Mouse (Mus musculus): ENCODE measurements around the gene Tbcb.
"Not testable (repeated sequence)": the region's sequence is repeated elsewhere in the genome, so short reads cannot be mapped to it uniquely, and the experiment has no call there.

Gene Tbcb

DNA sequence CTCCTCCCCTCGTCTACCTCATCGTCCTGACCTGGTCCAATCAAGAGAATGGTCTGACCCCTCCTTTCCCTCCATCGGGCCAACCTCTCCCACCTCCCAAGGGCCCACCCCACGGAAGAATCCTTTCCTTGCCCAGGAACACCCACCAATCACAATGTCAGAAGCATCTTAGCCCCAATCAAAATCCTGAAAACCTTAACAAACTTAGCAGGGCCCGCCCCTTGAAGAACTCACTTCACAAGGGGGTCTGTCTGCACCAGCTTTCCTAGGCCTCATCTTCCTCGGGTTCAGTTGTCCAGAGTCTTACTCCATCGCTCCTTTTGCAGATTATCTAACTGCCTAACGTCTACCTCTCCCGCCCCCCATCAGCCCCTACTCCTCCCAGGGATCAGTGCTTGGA, 39.1 kb downstream of the Tbcb start:
- DNase-seq, result peak in 1 of 2 experiments; percentile 20

- DNase-seq, result no peak
Observed at GRCm38 (mm10) chr7:30192088-30192487, 40.0 kb downstream of the Tbcb start.

DNA sequence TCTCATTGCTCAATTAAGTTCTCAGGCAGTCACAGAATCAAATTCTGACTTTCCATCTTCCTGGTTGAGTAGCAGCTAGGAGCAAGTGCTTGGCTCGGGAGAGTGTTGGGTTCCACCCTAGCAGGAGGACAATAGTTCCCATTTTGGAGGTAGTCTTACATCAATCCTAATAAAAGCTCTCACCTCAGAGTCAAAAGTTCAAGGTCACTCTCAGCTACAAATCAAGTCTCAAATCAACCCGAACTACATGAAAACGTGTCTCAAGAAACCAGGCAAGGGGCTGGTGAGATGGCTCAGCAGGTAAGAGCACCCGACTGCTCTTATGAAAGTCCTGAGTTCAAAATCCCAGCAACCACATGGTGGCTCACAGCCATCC, 43.0 kb downstream of the Tbcb start:
- no peak for DNase-seq

GRCm38 (mm10) chr7:30188344-30189115, 43.5 kb downstream of the Tbcb start:
- no peak for DNase-seq

- no peak for DNase-seq
Observed at GRCm38 (mm10) chr7:30184641-30185348, 47.3 kb downstream of the Tbcb start.

DNA sequence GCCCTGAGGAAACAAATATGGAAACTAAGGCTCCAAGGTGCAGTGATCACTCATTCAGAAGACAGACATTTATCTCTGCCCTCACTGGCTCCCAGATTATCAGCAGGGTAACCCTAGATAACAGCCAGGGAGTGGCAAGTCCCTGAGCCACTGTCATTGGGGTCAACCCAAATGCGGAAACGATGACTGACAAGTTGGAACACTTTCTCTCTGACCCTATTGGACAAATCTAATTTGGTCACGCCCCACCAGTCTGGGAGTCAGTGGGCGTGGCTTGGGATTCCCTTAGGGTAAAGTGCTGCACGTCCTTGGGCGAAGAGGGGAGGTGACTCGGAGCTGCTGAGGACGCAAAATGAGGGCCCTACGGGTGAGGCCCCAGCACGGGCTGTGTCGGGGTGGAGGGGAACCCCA, 48.2 kb downstream of the Tbcb start, which contains the start of gene Cox7a1:
Cox7a1 (plus strand) TSS at position 266 of the 411 bp plus-strand sequence.
- peak; percentile 80 to 82 for DNase-seq

DNA sequence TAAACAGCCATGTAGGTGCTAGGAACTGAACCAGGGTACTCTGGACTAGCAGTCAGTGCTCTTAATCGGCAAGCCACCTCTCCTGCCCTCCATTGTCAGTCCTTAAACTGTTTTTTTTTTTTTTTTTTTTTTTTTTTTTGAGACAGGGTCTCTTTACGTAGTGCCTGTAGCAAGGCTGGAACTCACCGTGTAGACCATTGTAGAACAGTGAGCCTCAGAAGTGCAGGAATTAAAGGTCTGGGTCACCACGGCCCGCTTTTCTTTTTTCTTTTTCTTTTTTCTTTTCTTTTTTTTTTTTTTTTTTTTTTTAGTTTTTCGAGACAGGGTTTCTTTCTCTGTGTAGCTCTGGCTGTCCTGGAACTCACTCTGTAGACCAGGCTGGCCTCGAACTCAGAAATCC, 48.9 kb downstream of the Tbcb start:
- DNase-seq, result not testable (repeated sequence)

DNA sequence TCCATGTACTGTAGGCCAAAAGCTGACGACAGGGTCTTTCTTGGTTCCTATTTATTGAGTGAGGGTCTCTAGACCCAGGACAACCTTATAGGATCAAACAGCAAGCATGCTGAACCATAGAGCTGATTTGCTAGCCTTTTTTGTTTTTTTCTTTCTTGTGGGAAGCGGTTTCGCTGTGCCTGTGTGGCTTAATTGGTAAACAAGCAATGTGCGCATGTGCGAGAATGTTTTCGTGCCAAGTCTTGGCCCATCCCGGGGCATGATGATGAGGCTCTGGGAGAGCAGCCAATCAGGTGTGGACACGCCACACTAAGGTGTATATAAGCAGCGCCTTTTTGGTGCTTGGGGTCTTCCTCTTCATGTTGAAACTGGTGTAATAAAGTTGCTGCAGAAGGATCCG, 50.1 kb downstream of the Tbcb start:
- DNase-seq, result not testable (repeated sequence)

- DNase-seq, result peak; percentile 85 to 90
Observed at GRCm38 (mm10) chr7:30181308-30181707, 50.8 kb downstream of the Tbcb start.

GRCm38 (mm10) chr7:30178256-30178655, 53.8 kb downstream of the Tbcb start:
- no peak for DNase-seq

DNA sequence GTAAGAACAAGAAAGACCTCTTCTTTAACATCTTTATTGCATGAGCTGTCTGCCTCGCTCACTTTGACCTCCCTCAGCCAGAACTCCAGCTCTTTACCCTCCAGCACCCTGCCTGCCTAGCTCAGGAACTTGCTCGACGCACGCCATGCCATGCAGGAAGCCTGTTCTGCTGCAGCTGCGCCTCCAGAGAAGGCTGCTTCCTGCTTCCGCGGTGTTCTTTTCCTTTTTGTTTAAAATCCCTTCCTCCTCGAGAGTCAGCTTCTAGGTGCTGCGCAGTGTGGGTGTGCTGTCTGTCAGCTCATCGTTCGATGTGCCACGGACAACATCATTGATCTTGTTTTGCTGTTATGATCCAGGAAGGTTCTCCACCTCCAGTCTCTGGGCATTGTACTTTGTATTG, 55.6 kb downstream of the Tbcb start:
- no peak for DNase-seq
